Mouse (Mus musculus): ENCODE measurements around the gene Mfsd9. TPM values are rescaled to one million over a fixed set of nuclear protein-coding genes. Genes with fewer than 3 reads are reported as not detected.

Mfsd9 gene
- polyA plus RNA-seq, 1 experiment from 2014 or later, result 3.8 TPM

Other genes starting within 250 kb of the Mfsd9 start
- 0.04 to 0.11 TPM (median 0.06 TPM) in 3 replicates for gene Slc9a4, start 210.6 kb downstream of the Mfsd9 start, polyA plus RNA-seq (2018)
- gene Slc9a2, start 110.1 kb downstream of the Mfsd9 start, polyA plus RNA-seq (2018), result not detected in 3 replicates
- not detected in 3 replicates for gene Tmem182, start 14.9 kb upstream of the Mfsd9 start, polyA plus RNA-seq (2018)

All from macrophage (primary cell).